Mouse (Mus musculus): ENCODE data around the gene Csnk1g2. TPM values are rescaled to one million over a fixed set of nuclear protein-coding genes. Genes with fewer than 3 reads are reported as not detected.

Csnk1g2 gene
- polyA plus RNA-seq, 1 experiment from 2014 or later = 24.9 TPM

GRCm38 (mm10) chr10:80666837-80667412, 44.3 kb downstream of the Csnk1g2 start:
- Histone ChIP-seq H3K36me3 (ENCODE audit: control insufficient read depth, insufficient read depth, low read length) (peaks cover 48% of the 10 kb centered on the region), H3K27me3 (replicated peaks; ENCODE audit: control insufficient read depth, insufficient read depth, low read length) (no peaks in the 10 kb centered on the region), H3K27ac (ENCODE audit: low read depth, low read length) (no peak overlapping the region), H3K9me3 (ENCODE audit: control insufficient read depth, low read length) (no peaks in the 10 kb centered on the region), H3K9ac (ENCODE audit: low read depth, low read length) (no peak overlapping the region), H3K4me1 (ENCODE audit: control insufficient read depth, insufficient read depth, low read depth, low read length) (peaks cover under 1% of the 10 kb centered on the region), H3K4me2 (ENCODE audit: low read length) (no peak overlapping the region), H3K4me3 (ENCODE audit: low read length) (no peak overlapping the region)
- 80% methylated on average over 19 of the region's 19 CpGs for WGBS
- no peak for ATAC-seq

GRCm38 (mm10) chr10:80668614-80669013, 46.0 kb downstream of the Csnk1g2 start:
- Histone ChIP-seq H3K9ac (ENCODE audit: low read depth, low read length) (no peak overlapping the region), H3K9me3 (ENCODE audit: control insufficient read depth, low read length) (no peaks in the 10 kb centered on the region), H3K27ac (ENCODE audit: low read depth, low read length) (no peak overlapping the region), H3K4me1 (ENCODE audit: control insufficient read depth, insufficient read depth, low read depth, low read length) (peaks cover 16% of the 10 kb centered on the region), H3K27me3 (replicated peaks; ENCODE audit: control insufficient read depth, insufficient read depth, low read length) (no peaks in the 10 kb centered on the region), H3K4me2 (ENCODE audit: low read length) (no peak overlapping the region), H3K36me3 (ENCODE audit: control insufficient read depth, insufficient read depth, low read length) (peaks cover 48% of the 10 kb centered on the region), H3K4me3 (ENCODE audit: low read length) (no peak overlapping the region)
- no peak for ATAC-seq
- 76% methylated on average over 11 of the region's 11 CpGs for WGBS

DNA sequence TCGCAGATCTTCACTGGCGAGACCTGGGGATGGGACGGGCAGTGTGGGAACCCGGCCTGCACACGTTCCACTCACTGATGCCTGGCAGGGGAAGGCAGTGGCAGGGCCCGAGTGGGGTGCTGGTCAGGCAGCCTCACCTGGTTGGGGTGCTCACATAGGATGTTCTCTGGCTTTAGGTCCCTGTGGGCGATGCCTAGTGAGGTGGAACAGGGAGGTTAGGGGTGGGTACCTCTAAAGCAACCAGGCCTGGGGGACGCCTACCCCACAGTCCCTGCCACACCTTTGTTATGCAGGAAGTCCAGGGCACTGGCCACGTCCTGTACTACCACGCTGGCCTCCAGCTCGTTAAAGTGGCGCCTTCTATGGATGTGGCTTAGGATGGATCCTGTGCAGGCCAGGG, 46.4 kb downstream of the Csnk1g2 start:
- H3K36me3 ChIP-seq (ENCODE audit: control insufficient read depth, insufficient read depth, low read length) = peaks cover 48% of the 10 kb centered on the region
- H3K4me1 ChIP-seq (ENCODE audit: control insufficient read depth, insufficient read depth, low read depth, low read length) = peaks cover 20% of the 10 kb centered on the region
- H3K4me2 ChIP-seq (ENCODE audit: low read length) = no peak overlapping the region

GRCm38 (mm10) chr10:80669737-80670485, 47.3 kb downstream of the Csnk1g2 start:
- Histone ChIP-seq H3K36me3 (ENCODE audit: control insufficient read depth, insufficient read depth, low read length) (peaks cover 48% of the 10 kb centered on the region), H3K4me1 (ENCODE audit: control insufficient read depth, insufficient read depth, low read depth, low read length) (peaks cover 29% of the 10 kb centered on the region), H3K4me2 (ENCODE audit: low read length) (no peak overlapping the region), H3K9ac (ENCODE audit: low read depth, low read length) (no peak overlapping the region), H3K9me3 (ENCODE audit: control insufficient read depth, low read length) (no peaks in the 10 kb centered on the region), H3K4me3 (ENCODE audit: low read length) (no peak overlapping the region), H3K27ac (ENCODE audit: low read depth, low read length) (no peak overlapping the region), H3K27me3 (replicated peaks; ENCODE audit: control insufficient read depth, insufficient read depth, low read length) (no peaks in the 10 kb centered on the region)
- no peak for ATAC-seq
- WGBS = 92% methylated on average over 6 of the region's 7 CpGs

More for the DNA sequence above, 46.4 kb downstream of the Csnk1g2 start:
- no peak for ATAC-seq
- Histone ChIP-seq H3K9ac (ENCODE audit: low read depth, low read length) (no peak overlapping the region), H3K27me3 (replicated peaks; ENCODE audit: control insufficient read depth, insufficient read depth, low read length) (no peaks in the 10 kb centered on the region), H3K27ac (ENCODE audit: low read depth, low read length) (no peak overlapping the region), H3K4me3 (ENCODE audit: low read length) (no peak overlapping the region), H3K9me3 (ENCODE audit: control insufficient read depth, low read length) (no peaks in the 10 kb centered on the region)
- WGBS = 93% methylated on average over 12 of the region's 12 CpGs

GRCm38 (mm10) chr10:80670531-80670930, 47.9 kb downstream of the Csnk1g2 start:
- Histone ChIP-seq H3K36me3 (ENCODE audit: control insufficient read depth, insufficient read depth, low read length) (peaks cover 46% of the 10 kb centered on the region), H3K27ac (ENCODE audit: low read depth, low read length) (no peak overlapping the region), H3K9ac (ENCODE audit: low read depth, low read length) (no peak overlapping the region), H3K4me2 (ENCODE audit: low read length) (no peak overlapping the region), H3K4me3 (ENCODE audit: low read length) (no peak overlapping the region), H3K4me1 (ENCODE audit: control insufficient read depth, insufficient read depth, low read depth, low read length) (peaks cover 32% of the 10 kb centered on the region), H3K27me3 (replicated peaks; ENCODE audit: control insufficient read depth, insufficient read depth, low read length) (no peaks in the 10 kb centered on the region), H3K9me3 (ENCODE audit: control insufficient read depth, low read length) (no peaks in the 10 kb centered on the region)
- WGBS = 91% methylated on average over 2 of the region's 2 CpGs
- ATAC-seq = no peak

DNA sequence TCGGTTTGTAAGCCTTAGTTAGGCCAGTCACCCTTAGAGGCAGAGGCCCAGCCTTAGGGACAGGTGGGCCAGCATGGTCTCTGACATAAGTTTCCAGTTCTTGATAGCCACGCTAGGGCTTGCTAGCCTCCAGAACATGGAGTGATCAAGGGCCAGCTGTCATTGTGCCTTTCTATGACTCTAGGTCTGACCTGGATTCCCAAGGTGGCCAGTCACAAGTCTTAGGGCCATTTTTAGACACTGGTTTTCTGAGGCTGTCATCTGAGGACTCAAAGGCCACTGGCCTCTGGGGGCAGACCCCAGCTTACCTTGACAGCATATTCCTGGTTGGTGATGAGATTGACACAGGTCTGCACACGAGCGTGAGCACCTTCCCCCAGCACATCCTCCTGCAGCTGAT, 48.6 kb downstream of the Csnk1g2 start:
- Histone ChIP-seq H3K27me3 (replicated peaks; ENCODE audit: control insufficient read depth, insufficient read depth, low read length) (no peaks in the 10 kb centered on the region), H3K9ac (ENCODE audit: low read depth, low read length) (no peak overlapping the region), H3K4me2 (ENCODE audit: low read length) (no peak overlapping the region), H3K27ac (ENCODE audit: low read depth, low read length) (no peak overlapping the region), H3K36me3 (ENCODE audit: control insufficient read depth, insufficient read depth, low read length) (peaks cover 41% of the 10 kb centered on the region), H3K4me3 (ENCODE audit: low read length) (no peak overlapping the region), H3K4me1 (ENCODE audit: control insufficient read depth, insufficient read depth, low read depth, low read length) (peaks cover 32% of the 10 kb centered on the region), H3K9me3 (ENCODE audit: control insufficient read depth, low read length) (no peaks in the 10 kb centered on the region)
- ATAC-seq = no peak
- WGBS = 93% methylated on average over 4 of the region's 4 CpGs

- Histone ChIP-seq H3K27ac (ENCODE audit: low read depth, low read length) (no peak overlapping the region), H3K4me1 (ENCODE audit: control insufficient read depth, insufficient read depth, low read depth, low read length) (peaks cover 34% of the 10 kb centered on the region), H3K9ac (ENCODE audit: low read depth, low read length) (no peak overlapping the region), H3K27me3 (replicated peaks; ENCODE audit: control insufficient read depth, insufficient read depth, low read length) (no peaks in the 10 kb centered on the region), H3K4me3 (ENCODE audit: low read length) (no peak overlapping the region), H3K36me3 (ENCODE audit: control insufficient read depth, insufficient read depth, low read length) (peaks cover 33% of the 10 kb centered on the region), H3K4me2 (ENCODE audit: low read length) (no peak overlapping the region), H3K9me3 (ENCODE audit: control insufficient read depth, low read length) (no peaks in the 10 kb centered on the region)
- WGBS = 81% methylated on average over 11 of the region's 11 CpGs
- no peak for ATAC-seq
Measured at GRCm38 (mm10) chr10:80671936-80672690, 49.5 kb downstream of the Csnk1g2 start.

DNA sequence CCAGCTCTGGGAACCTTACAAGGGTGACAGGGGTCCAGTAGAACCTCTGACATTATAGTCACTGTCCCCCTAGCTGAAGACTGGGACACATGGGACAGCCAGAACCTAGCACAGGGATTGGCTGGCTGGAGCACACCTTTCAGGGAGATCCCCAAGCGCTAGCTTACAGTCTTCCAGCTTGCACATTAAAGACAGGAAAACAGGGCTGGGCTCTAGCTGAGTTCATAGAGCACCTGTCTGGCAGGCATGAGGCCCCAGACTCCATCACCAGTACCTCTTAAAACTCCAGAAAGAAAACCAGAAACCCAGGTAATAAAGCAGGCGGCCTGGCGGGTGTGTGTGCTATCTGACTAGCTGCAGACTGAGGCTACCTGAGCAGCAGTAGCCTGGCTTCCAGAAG, 51.1 kb downstream of the Csnk1g2 start:
- 89% methylated on average over 3 of the region's 3 CpGs for WGBS
- H3K9me3 ChIP-seq (ENCODE audit: control insufficient read depth, low read length) = no peaks in the 10 kb centered on the region
- H3K4me1 ChIP-seq (ENCODE audit: control insufficient read depth, insufficient read depth, low read depth, low read length) = peaks cover 50% of the 10 kb centered on the region
- ATAC-seq = no peak
- H3K4me3 ChIP-seq (ENCODE audit: low read length) = peak overlapping the region; percentile 94; the same call in 1 of the 2 replicates
- peak overlapping the region; percentile 91 for H3K4me2 ChIP-seq (ENCODE audit: low read length)
- H3K27me3 ChIP-seq (replicated peaks; ENCODE audit: control insufficient read depth, insufficient read depth, low read length) = no peaks in the 10 kb centered on the region
- H3K27ac ChIP-seq (ENCODE audit: low read depth, low read length) = no peak overlapping the region
- H3K36me3 ChIP-seq (ENCODE audit: control insufficient read depth, insufficient read depth, low read length) = peaks cover 23% of the 10 kb centered on the region
- H3K9ac ChIP-seq (ENCODE audit: low read depth, low read length) = peak overlapping the region; percentile 98

DNA sequence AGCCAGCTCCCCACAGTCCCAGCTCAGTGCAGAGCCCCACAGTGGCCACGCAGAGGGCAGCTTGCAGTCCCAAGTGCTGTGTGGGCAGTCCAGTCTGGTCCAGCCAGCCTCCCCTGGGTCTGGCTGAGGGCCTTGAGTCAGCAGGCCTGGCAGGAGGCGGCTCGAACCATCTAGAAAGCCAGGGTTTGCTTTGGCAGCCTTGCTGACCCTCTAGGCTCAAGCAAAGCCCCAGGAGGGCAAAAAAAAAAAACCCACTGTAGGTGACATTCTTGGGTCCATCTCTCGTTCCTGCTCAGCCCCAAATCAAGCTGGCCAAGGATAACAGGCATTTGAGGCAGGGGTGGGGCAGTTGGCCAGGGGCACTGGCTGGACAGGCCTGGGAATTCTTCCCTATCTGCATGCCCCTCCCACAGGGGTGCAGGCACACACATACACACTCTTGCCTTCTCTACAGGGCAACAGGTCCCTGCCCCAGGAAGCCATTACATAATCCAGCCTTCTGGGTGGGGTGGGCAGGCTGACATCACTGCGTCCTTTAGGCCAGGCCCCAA, 51.6 kb downstream of the Csnk1g2 start:
- no peak for ATAC-seq
- Histone ChIP-seq H3K4me3 (ENCODE audit: low read length) (peak overlapping the region; percentile 94), H3K27me3 (replicated peaks; ENCODE audit: control insufficient read depth, insufficient read depth, low read length) (no peaks in the 10 kb centered on the region), H3K4me1 (ENCODE audit: control insufficient read depth, insufficient read depth, low read depth, low read length) (peaks cover 54% of the 10 kb centered on the region), H3K9me3 (ENCODE audit: control insufficient read depth, low read length) (no peaks in the 10 kb centered on the region), H3K9ac (ENCODE audit: low read depth, low read length) (peak overlapping the region; percentile 98), H3K36me3 (ENCODE audit: control insufficient read depth, insufficient read depth, low read length) (peaks cover 18% of the 10 kb centered on the region), H3K4me2 (ENCODE audit: low read length) (peak overlapping the region; percentile 91), H3K27ac (ENCODE audit: low read depth, low read length) (no peak overlapping the region)
- 60% methylated on average over 5 of the region's 5 CpGs for WGBS
